Mouse (Mus musculus) lung, embryonic 16.5 days (tissue): ENCODE data around the gene Aurkb. TPM values are rescaled to one million over a fixed set of nuclear protein-coding genes. Genes with fewer than 3 reads are reported as not detected.
A peak's percentile ranks its signal among the peaks of the same experiment; 100 is the strongest.

ENCODE experiments used
- ATAC-seq: fragments of 200-750 bp; cut with Nextera tagmentation; 2 replicates; pipeline ENCODE4 v1.8.0; 2017; ENCODE audit warnings: low read depth, mild to moderate bottlenecking, moderate library complexity
- H3K27ac ChIP-seq: fragments of 300-500 bp; sonication (generic); 2 replicates; pipeline ENCODE4 v1.5.1; 2014; ENCODE audit warnings: mild to moderate bottlenecking, control low read depth, low read length
- H3K27me3 ChIP-seq: fragments of 300-500 bp; sonication (generic); 2 replicates; pipeline ENCODE4 v1.6.1; 2014; ENCODE audit warnings: low read depth, low read length, mixed read lengths; ENCODE audit not compliant: control insufficient read depth, insufficient read depth
- H3K36me3 ChIP-seq: fragments of 300-500 bp; sonication (generic); 2 replicates; pipeline ENCODE4 v1.6.1; 2014; ENCODE audit warnings: low read length; ENCODE audit not compliant: control insufficient read depth, insufficient read depth
- H3K4me1 ChIP-seq: fragments of 300-500 bp; sonication (generic); replicated peaks from 2 replicates; pipeline ENCODE4 v1.6.1; 2014; ENCODE audit warnings: low read length, mixed read lengths; ENCODE audit not compliant: control insufficient read depth, insufficient read depth
- H3K4me2 ChIP-seq: fragments of 300-500 bp; sonication (generic); 2 replicates; pipeline ENCODE4 v1.6.1; 2014; ENCODE audit warnings: low read depth, low read length, control low read depth
- H3K4me3 ChIP-seq: fragments of 300-500 bp; sonication (generic); 2 replicates; pipeline ENCODE4 v1.5.1; 2014; ENCODE audit warnings: mild to moderate bottlenecking, low read length, control low read depth
- H3K9ac ChIP-seq: fragments of 300-500 bp; sonication (generic); 2 replicates; pipeline ENCODE4 v1.6.1; 2014; ENCODE audit warnings: low read length, control low read depth
- H3K9me3 ChIP-seq: fragments of 300-500 bp; sonication (generic); 2 replicates; pipeline ENCODE4 v1.6.1; 2016; ENCODE audit warnings: low read length; ENCODE audit not compliant: control insufficient read depth
- WGBS: fragments of 180-500 bp; shearing (Covaris S2); extraction: QIAGEN DNeasy Blood & Tissue Kit; methylation state at CpG from one replicate; pipeline ENCODE4 v1.1.7; 2014; 5-methylcytosine and 5-hydroxymethylcytosine counted together
- polyA plus RNA-seq: library from polyadenylated mRNA; unstranded; fragments of >200 nt; fragmentation: Nextera tagmentation; extraction: Ambion mirVana; gene quantifications from 2 replicates; pipeline ENCODE4 v1.2.1, GENCODE M21; 2015

Aurkb gene
- polyA plus RNA-seq, 1 experiment from 2014 or later: 189 TPM

GRCm38 (mm10) chr11:69034585-69034984, 10.9 kb upstream of the Aurkb start:
- 87% methylated on average over 3 of the region's 3 CpGs for WGBS
- H3K27ac ChIP-seq: no peak overlapping the region
- no peaks in the 10 kb centered on the region for H3K9me3 ChIP-seq
- no peak for ATAC-seq
- no peak overlapping the region for H3K4me3 ChIP-seq
- no peaks in the 10 kb centered on the region for H3K27me3 ChIP-seq
- H3K4me2 ChIP-seq: no peak overlapping the region
- H3K36me3 ChIP-seq: peaks cover 46% of the 10 kb centered on the region
- H3K4me1 ChIP-seq: peaks cover 20% of the 10 kb centered on the region
- no peak overlapping the region for H3K9ac ChIP-seq

- Histone ChIP-seq H3K9me3 (no peaks in the 10 kb centered on the region), H3K4me3 (no peak overlapping the region), H3K27me3 (no peaks in the 10 kb centered on the region), H3K27ac (peak overlapping the region; percentile 78), H3K4me1 (peaks cover 20% of the 10 kb centered on the region), H3K36me3 (peaks cover 40% of the 10 kb centered on the region), H3K4me2 (peak overlapping the region; percentile 47; the same call in 1 of the 2 replicates), H3K9ac (peak overlapping the region; percentile 44; the same call in 1 of the 2 replicates)
- no peak for ATAC-seq
- WGBS: 76% methylated on average over 9 of the region's 9 CpGs
Measured at GRCm38 (mm10) chr11:69035411-69035810, 10.0 kb upstream of the Aurkb start.

DNA sequence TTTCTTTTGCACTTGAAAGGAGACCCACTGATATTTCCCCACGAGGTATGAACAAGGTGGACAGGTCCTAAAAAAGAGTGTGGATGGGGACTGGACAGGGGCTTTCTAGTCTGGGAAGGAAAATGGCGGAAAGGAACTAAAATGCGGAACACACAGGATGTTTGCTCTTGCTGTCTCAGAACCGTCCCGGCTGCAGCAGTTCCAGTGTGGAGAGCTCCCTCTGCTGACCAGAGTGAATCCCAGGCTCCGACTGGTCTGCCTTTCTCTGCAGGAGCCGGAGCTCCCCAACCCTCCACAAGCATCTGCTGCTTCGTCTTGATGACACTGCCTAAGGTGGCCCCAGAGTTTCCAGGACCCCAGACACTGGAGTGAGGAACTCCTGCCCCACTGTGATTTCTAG, 9.6 kb upstream of the Aurkb start:
- Histone ChIP-seq H3K4me2 (peak overlapping the region; percentile 47), H3K9me3 (no peaks in the 10 kb centered on the region), H3K4me1 (peaks cover 20% of the 10 kb centered on the region), H3K27ac (peak overlapping the region; percentile 78), H3K27me3 (no peaks in the 10 kb centered on the region), H3K4me3 (peak overlapping the region; percentile 75), H3K36me3 (peaks cover 35% of the 10 kb centered on the region), H3K9ac (peak overlapping the region; percentile 44; the same call in 1 of the 2 replicates)
- ATAC-seq: peak; percentile 34
- WGBS: 4% methylated on average over 8 of the region's 8 CpGs

- H3K4me1 ChIP-seq: peaks cover 20% of the 10 kb centered on the region
- H3K36me3 ChIP-seq: peaks cover 29% of the 10 kb centered on the region
- peak; percentile 21 for ATAC-seq
- H3K27me3 ChIP-seq: no peaks in the 10 kb centered on the region
- H3K9ac ChIP-seq: peak overlapping the region; percentile 78
- H3K4me3 ChIP-seq: peak overlapping the region; percentile 75
- H3K4me2 ChIP-seq: peak overlapping the region; percentile 65
- H3K27ac ChIP-seq: peak overlapping the region; percentile 83
- H3K9me3 ChIP-seq: no peaks in the 10 kb centered on the region
- 7% methylated on average over 20 of the region's 20 CpGs for WGBS
Measured at GRCm38 (mm10) chr11:69036486-69037230, 8.8 kb upstream of the Aurkb start.

- Histone ChIP-seq H3K4me3 (peak overlapping the region; percentile 75), H3K27ac (peak overlapping the region; percentile 83), H3K4me2 (peak overlapping the region; percentile 65), H3K4me1 (peaks cover 20% of the 10 kb centered on the region), H3K36me3 (peaks cover 24% of the 10 kb centered on the region), H3K9ac (peak overlapping the region; percentile 78), H3K9me3 (no peaks in the 10 kb centered on the region), H3K27me3 (no peaks in the 10 kb centered on the region)
- peak; percentile 37 for ATAC-seq
- WGBS: under 1% methylated on average over 34 of the region's 34 CpGs
Measured at GRCm38 (mm10) chr11:69037231-69038061, 8.0 kb upstream of the Aurkb start.

DNA sequence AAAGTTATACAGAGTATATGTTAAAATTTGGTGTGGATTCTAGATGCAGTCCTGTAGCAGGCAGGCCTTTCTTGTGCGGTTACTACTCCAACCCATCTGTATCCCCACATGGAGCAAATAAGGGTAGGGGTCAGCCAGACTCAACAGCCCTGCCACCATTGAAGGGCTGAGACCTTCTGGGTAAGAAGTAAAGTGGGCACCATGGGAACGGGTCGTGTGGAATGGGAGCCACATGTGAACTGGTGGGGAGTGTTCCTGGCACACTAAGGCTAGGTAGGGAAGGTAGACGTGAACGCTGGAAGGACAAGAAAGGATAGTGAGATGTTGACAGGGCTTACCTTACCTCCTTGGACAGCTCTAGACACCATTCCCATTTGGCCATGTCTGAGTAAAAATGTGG, 7.3 kb upstream of the Aurkb start:
- 75% methylated on average over 5 of the region's 5 CpGs for WGBS
- H3K27ac ChIP-seq: no peak overlapping the region
- H3K36me3 ChIP-seq: peaks cover 18% of the 10 kb centered on the region
- H3K27me3 ChIP-seq: no peaks in the 10 kb centered on the region
- peaks cover 20% of the 10 kb centered on the region for H3K4me1 ChIP-seq
- ATAC-seq: no peak
- no peaks in the 10 kb centered on the region for H3K9me3 ChIP-seq
- H3K9ac ChIP-seq: no peak overlapping the region
- no peak overlapping the region for H3K4me3 ChIP-seq
- no peak overlapping the region for H3K4me2 ChIP-seq

GRCm38 (mm10) chr11:69046395-69046774, 938 bp downstream of the Aurkb start:
- ATAC-seq: no peak
- WGBS: 1% methylated on average over 9 of the region's 9 CpGs
- Histone ChIP-seq H3K4me1 (peaks cover 20% of the 10 kb centered on the region), H3K27me3 (no peaks in the 10 kb centered on the region), H3K9me3 (no peaks in the 10 kb centered on the region), H3K36me3 (peaks cover 16% of the 10 kb centered on the region), H3K4me3 (peak overlapping the region; percentile 88), H3K9ac (peak overlapping the region; percentile 86), H3K4me2 (peak overlapping the region; percentile 82), H3K27ac (peak overlapping the region; percentile 95)

DNA sequence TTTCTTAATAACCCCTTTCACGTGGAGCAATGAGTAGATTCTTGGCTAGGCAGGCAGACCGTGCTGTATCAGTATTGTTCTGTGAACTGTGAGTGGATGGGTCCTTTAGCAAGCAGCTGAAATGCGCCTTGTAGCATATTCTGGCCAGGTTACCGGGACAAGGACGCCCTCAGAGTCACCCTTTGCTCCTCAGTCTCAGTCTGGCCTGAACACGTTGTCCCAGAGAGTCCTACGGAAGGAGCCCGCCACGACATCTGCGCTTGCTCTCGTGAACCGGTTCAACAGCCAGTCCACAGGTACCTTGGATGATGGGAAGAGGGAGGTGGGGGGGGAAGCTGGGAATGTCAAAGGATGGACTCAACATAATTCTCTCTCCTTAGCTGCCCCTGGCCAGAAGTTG, 2.1 kb downstream of the Aurkb start:
- no peaks in the 10 kb centered on the region for H3K27me3 ChIP-seq
- peaks cover 20% of the 10 kb centered on the region for H3K4me1 ChIP-seq
- H3K27ac ChIP-seq: no peak overlapping the region
- H3K9ac ChIP-seq: no peak overlapping the region; the same call in 1 of the 2 replicates
- H3K4me2 ChIP-seq: peak overlapping the region; percentile 82
- peaks cover 16% of the 10 kb centered on the region for H3K36me3 ChIP-seq
- no peak for ATAC-seq
- WGBS: 84% methylated on average over 12 of the region's 12 CpGs
- H3K4me3 ChIP-seq: peak overlapping the region; percentile 88
- no peaks in the 10 kb centered on the region for H3K9me3 ChIP-seq

GRCm38 (mm10) chr11:69048151-69048550, 2.7 kb downstream of the Aurkb start:
- Histone ChIP-seq H3K27ac (no peak overlapping the region), H3K36me3 (peaks cover 16% of the 10 kb centered on the region), H3K4me3 (no peak overlapping the region), H3K9ac (no peak overlapping the region), H3K4me1 (peaks cover 20% of the 10 kb centered on the region), H3K27me3 (no peaks in the 10 kb centered on the region), H3K4me2 (no peak overlapping the region), H3K9me3 (no peaks in the 10 kb centered on the region)
- no peak for ATAC-seq
- 88% methylated on average over 14 of the region's 14 CpGs for WGBS
